Mouse (Mus musculus): ENCODE data around the gene Cope.

DNA sequence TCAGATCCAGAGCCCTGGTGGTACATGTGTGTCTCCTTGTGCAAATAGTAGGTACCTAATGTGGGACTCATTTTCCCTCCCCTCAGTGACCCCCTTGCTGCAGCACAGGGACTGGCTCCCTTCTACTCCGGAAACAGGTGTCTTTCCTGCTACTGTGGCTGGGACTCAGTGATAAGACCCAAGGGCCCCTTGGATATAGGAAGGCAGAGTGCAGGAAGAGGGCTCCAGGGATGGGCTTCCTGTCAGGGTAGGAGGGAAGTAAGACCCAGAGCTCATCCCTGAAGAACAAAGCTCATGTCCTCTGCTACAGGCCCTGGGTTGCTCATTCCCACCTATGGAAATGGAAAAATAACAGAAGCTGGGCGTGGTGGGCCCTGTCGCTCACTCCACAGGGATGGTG is 25.8 kb upstream of the Cope start:
- TF ChIP-seq POLR2A (IDR thresholded peaks at IDR 0.05; ENCODE audit: low read depth, low read length) (no peak), CTCF (IDR thresholded peaks at IDR 0.05; ENCODE audit: borderline replicate concordance, insufficient read depth, low read length) (no peak)
